Mouse (Mus musculus): ENCODE results near the gene Epb41l1. TPM values are rescaled to one million over a fixed set of nuclear protein-coding genes. Genes with fewer than 3 reads are reported as not detected.
A peak's percentile ranks its signal among the peaks of the same experiment; 100 is the strongest.

The Epb41l1 gene
- total RNA-seq, 2 experiments from 2014 or later, result 3.8 to 4.6 TPM

GRCm38 (mm10) chr2:156430326-156430725, 9.6 kb downstream of the Epb41l1 start:
- DNase-seq, result no peak
- no peak overlapping the region for H3K4me3 ChIP-seq
- TF ChIP-seq CTCF (IDR thresholded peaks at IDR 0.05), result no peak
- H3K27ac ChIP-seq, result peak overlapping the region; percentile 66
- intact Hi-C loops (cut with DNase I), result no loop called here

- no peak overlapping the region for H3K27ac ChIP-seq
- H3K4me3 ChIP-seq, result no peak overlapping the region
- no peak for TF ChIP-seq CTCF (IDR thresholded peaks at IDR 0.05)
- intact Hi-C loops (cut with DNase I), result no loop called here
- no peak for DNase-seq
Measured at GRCm38 (mm10) chr2:156431409-156431808, 10.7 kb downstream of the Epb41l1 start.

GRCm38 (mm10) chr2:156432086-156432485, 11.4 kb downstream of the Epb41l1 start:
- DNase-seq, result no peak
- intact Hi-C loops (cut with DNase I), result no loop called here
- Histone ChIP-seq H3K27ac (no peak overlapping the region), H3K4me3 (no peak overlapping the region)
- TF ChIP-seq CTCF (IDR thresholded peaks at IDR 0.05), result no peak

- peak; percentile 56 for DNase-seq
- Histone ChIP-seq H3K27ac (peak overlapping the region; percentile 6; the same call in 1 of the 2 replicates), H3K4me3 (no peak overlapping the region)
- intact Hi-C loops (cut with DNase I), result no loop called here
- no peak for TF ChIP-seq CTCF (IDR thresholded peaks at IDR 0.05)
Measured at GRCm38 (mm10) chr2:156432874-156433868, 12.5 kb downstream of the Epb41l1 start.

GRCm38 (mm10) chr2:156437637-156438036, 16.9 kb downstream of the Epb41l1 start:
- no peak for TF ChIP-seq CTCF (IDR thresholded peaks at IDR 0.05)
- no peak overlapping the region for H3K4me3 ChIP-seq
- H3K27ac ChIP-seq, result no peak overlapping the region
- DNase-seq, result no peak
- intact Hi-C loops (cut with DNase I), result no loop called here

- no peak overlapping the region for H3K27ac ChIP-seq
- intact Hi-C loops (cut with DNase I), result no loop called here
- DNase-seq, result no peak
- no peak overlapping the region for H3K4me3 ChIP-seq
- no peak for TF ChIP-seq CTCF (IDR thresholded peaks at IDR 0.05)
Measured at GRCm38 (mm10) chr2:156439666-156440462, 19.2 kb downstream of the Epb41l1 start.

GRCm38 (mm10) chr2:156441909-156442308, 21.2 kb downstream of the Epb41l1 start:
- intact Hi-C loops (cut with DNase I), result no loop called here
- no peak overlapping the region for H3K4me3 ChIP-seq
- no peak for TF ChIP-seq CTCF (IDR thresholded peaks at IDR 0.05)
- no peak overlapping the region for H3K27ac ChIP-seq
- no peak for DNase-seq

DNA sequence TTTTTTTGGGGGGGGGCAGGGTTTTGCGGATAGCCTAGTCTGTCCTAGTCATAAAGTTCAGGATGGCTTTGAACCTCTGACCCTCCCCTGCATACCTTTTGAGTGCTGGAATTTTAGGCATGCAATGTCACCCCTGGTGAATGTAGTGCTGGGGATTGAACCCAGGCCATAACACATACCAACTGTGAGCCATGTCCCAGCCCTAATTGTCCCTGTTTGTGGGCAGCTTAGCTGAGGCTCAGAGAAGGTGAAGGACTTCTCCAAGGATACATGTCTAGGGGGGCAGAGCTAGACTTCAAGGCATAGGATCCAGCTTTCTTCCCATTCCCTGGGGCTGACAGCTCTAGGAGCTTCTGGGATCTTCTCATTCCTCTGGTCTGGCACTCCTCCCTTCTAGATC, 22.6 kb downstream of the Epb41l1 start:
- DNase-seq, result no peak
- Histone ChIP-seq H3K4me3 (no peak overlapping the region), H3K27ac (no peak overlapping the region)
- intact Hi-C loops (cut with DNase I), result no loop called here
- no peak for TF ChIP-seq CTCF (IDR thresholded peaks at IDR 0.05)

- Histone ChIP-seq H3K27ac (no peak overlapping the region), H3K4me3 (no peak overlapping the region)
- peak; percentile 42 for DNase-seq
- TF ChIP-seq CTCF (IDR thresholded peaks at IDR 0.05), result no peak
- intact Hi-C loops (cut with DNase I), result no loop called here
Measured at GRCm38 (mm10) chr2:156446489-156447035, 25.9 kb downstream of the Epb41l1 start.

DNA sequence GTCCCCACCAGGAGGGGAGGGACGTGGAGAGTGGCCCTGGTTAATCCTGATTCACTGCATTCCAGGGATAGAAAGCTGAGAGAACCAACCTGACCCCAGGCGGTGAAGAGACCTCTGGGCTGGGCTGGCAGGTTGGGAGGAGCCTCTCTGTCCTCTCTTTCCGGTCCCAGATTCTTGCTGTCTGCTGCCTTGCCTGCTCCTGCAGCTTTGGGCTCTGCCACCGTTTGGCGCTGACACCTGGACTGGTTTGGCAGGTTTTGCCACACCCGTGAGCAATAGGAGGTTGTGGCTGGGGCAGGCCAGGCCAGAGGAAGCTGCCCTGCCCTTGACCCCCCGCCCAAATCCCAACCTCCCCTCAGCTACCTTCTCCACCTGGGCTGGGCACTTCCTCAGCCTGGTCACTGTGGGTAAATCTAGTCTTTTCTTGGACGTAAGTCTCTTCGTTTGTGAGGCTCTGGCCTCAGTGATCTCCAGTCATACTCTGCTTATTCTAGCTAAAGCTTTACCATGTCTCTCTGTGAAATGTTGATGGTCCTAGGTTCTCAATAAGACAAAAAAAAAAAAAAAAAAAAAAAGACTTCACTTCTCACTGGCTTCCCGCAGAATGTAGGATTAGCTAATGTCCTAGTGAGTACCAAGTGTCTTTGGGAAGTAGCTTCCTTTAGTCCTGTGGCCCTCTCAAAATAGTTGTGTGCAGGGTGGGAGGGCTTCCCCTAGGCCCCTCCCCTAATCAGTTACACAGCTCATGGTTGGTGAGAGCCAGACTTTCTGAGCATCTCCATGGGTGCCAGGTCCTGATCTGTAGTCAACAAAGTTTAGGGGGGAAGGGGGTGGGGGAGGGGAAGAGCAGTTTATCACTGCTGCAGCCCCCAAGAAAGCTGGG, 26.9 kb downstream of the Epb41l1 start:
- no peak for DNase-seq
- TF ChIP-seq CTCF (IDR thresholded peaks at IDR 0.05), result no peak
- Histone ChIP-seq H3K27ac (no peak overlapping the region), H3K4me3 (no peak overlapping the region)
- intact Hi-C loops (cut with DNase I), result no loop called here

- DNase-seq, result no peak
- TF ChIP-seq CTCF (IDR thresholded peaks at IDR 0.05), result no peak
- Histone ChIP-seq H3K27ac (no peak overlapping the region), H3K4me3 (no peak overlapping the region)
- intact Hi-C loops (cut with DNase I), result no loop called here
Measured at GRCm38 (mm10) chr2:156451225-156452148, 30.8 kb downstream of the Epb41l1 start.

All from gastrocnemius, adult 2 months (tissue).